Mouse (Mus musculus): Measurements from ENCODE around the gene Gm28961.
"Not testable (repeated sequence)": the region's sequence is repeated elsewhere in the genome, so short reads cannot be mapped to it uniquely, and the experiment has no call there.

Gm28961 gene

GRCm38 (mm10) chrY:57705397-57705796, at the start of gene Gm28961:
TSS of gene Gm28961 (plus strand) at chrY:57705697.
- DNase-seq (ENCODE audit: low spot score) = not testable (repeated sequence)
